Mouse (Mus musculus) heart, adult 2 months (tissue): Measurements from ENCODE around the gene Ppp1r21.

Source experiments
- CTCF ChIP-seq: fragments of 200-600 bp; IDR thresholded peaks from 2 replicates; pipeline ENCODE4 v1.8.1; 2022; ENCODE audit warnings: antibody characterized with exemption, mild to moderate bottlenecking, moderate library complexity
- POLR2A ChIP-seq: fragments of 200-500 bp; IDR thresholded peaks from 2 replicates; pipeline ENCODE4 v1.6.1; 2011; ENCODE audit warnings: mild to moderate bottlenecking, low read depth, low read length, control low read depth; ENCODE audit not compliant: insufficient read depth

DNA sequence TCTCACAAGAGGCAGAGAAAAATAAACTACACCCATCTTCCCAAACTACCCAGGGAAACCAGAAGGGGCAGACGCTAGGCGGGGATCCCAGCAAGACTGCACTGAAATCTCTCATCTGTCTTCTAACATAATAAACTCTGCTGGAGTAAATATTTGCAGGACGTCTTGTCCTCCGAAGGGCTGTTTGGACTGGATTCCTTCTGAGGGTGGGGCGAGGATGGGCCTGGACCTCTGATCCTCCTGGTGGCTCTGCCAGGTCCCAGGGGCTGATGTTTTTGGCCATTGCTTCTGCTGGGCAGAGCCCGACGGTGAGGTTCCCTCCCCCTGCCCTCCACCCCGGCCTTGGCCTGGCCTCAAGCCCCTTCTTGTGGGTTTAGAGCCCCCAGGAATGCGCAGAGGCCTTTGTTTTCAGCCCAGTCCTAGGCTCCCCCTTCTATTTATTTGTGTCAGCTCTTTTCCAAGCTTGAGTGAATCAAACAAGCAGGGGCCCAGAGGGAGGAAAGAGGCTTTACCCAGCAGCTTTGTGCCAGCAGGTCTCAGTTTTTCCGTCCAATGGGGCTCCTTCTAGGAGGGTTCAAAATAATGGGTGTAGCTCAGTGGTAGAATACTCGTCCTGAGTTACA, 100.1 kb downstream of the Ppp1r21 start:
- TF ChIP-seq POLR2A (no peak), CTCF (peak; percentile 38)
